Mouse (Mus musculus) embryonic fibroblast, embryonic 13.5 days (primary cell): ENCODE measurements around the gene Rassf8.

Experiments
- CTCF ChIP-seq: IDR thresholded peaks from 2 replicates; pipeline ENCODE4 v1.5.1; 2011; ENCODE audit warnings: mild to moderate bottlenecking, control low read depth, low read length, moderate library complexity, borderline replicate concordance; ENCODE audit not compliant: insufficient read depth
- POLR2A ChIP-seq: IDR thresholded peaks from 2 replicates; pipeline ENCODE4 v1.6.1; 2011; ENCODE audit warnings: low read depth, mild to moderate bottlenecking, control low read depth, low read length, moderate library complexity

DNA sequence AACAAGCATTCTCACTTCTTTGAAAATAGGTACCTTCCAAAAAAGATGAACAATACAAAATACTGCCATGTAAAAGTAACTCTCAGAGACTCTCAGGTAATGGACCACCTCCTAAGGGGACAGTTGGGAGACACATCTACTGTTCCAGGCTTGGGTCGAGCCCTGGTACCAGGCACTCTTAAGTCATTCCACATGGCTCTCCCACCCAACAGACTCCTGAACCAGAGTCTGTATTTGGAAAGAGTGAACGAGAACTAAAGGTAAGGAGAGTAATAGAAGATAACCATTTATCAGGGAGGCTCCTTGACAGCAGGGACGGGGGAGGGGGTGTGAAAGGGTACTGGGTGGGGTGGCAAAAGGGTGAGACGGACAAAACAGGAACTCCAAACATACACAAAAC, 115.8 kb downstream of the Rassf8 start:
- TF ChIP-seq POLR2A: no peak
- no peak for TF ChIP-seq CTCF
